In genomic region chr19:24098691-24099090, GRCm38 (mm10) we compare ENCODE assay signal across 22 mouse cellular contexts.
"Had no signal": no experiment of that assay in that cellular context is flagged by ENCODE, and none has a peak within 500 bp of the region (broad histone marks: within the 10 kb centered on the region; RNA-seq: fewer than 3 reads in every experiment).

No protein-coding gene starts in this region.

- H3K9me3 ChIP-seq: limb, embryonic 12.5 days; limb, embryonic 15.5 days; megakaryocyte, embryonic 14.5 days; midbrain, embryonic 10.5 days; midbrain, embryonic 13.5 days had no signal

- H3K9ac ChIP-seq: limb, embryonic 12.5 days; limb, embryonic 15.5 days; liver, embryonic 14.5 days; liver, postnatal 0 days; lung, embryonic 14.5 days; midbrain, embryonic 13.5 days had no signal

- H3K4me3 ChIP-seq: layer of hippocampus, adult 2 months; left cerebral cortex, adult 2 months; limb, embryonic 12.5 days; limb, embryonic 15.5 days; megakaryocyte, embryonic 14.5 days; midbrain, embryonic 10.5 days; midbrain, embryonic 13.5 days; myocyte had no signal

- H3K27me3 ChIP-seq: limb, embryonic 12.5 days; megakaryocyte, embryonic 14.5 days; midbrain, embryonic 13.5 days had no signal

- H3K4me1 ChIP-seq: limb, embryonic 12.5 days; limb, embryonic 15.5 days; megakaryocyte, embryonic 14.5 days; midbrain, embryonic 10.5 days; midbrain, embryonic 13.5 days had no signal

- H3K4me2 ChIP-seq: limb, embryonic 12.5 days; limb, embryonic 15.5 days; liver, embryonic 11.5 days; lung, embryonic 14.5 days; midbrain, embryonic 13.5 days had no signal

- ATAC-seq: intestine, postnatal 0 days; liver, postnatal 0 days; lung, postnatal 0 days; midbrain, embryonic 13.5 days; midbrain, embryonic 16.5 days had no signal

- H3K27ac ChIP-seq: kidney, postnatal 0 days; layer of hippocampus, adult 2 months; left cerebral cortex, adult 2 months; limb, embryonic 12.5 days; limb, embryonic 15.5 days; liver, embryonic 14.5 days; midbrain, embryonic 10.5 days; midbrain, embryonic 13.5 days had no signal

- DNase-seq: kidney, adult 2 months; kidney, postnatal 25 days; layer of hippocampus, adult 9-11 months; left cerebral cortex, postnatal 4 days; liver, postnatal 0 days; lung, embryonic 14.5 days; lung, postnatal 36 days; thymus, postnatal 25 days had no signal
